Mouse (Mus musculus): ENCODE measurements at regions not wholly inside any gene's neighbourhood (a gene's known extent, or its start where the extent isn't known, plus 50 kb on each side); places are given as distances from the start of the nearest gene placed in this dataset.

GRCm38 (mm10) chr10:92225071-92225470 lies 497.1 kb downstream of the Nedd1 start:
- no peak for TF ChIP-seq POLR2A (IDR thresholded peaks at IDR 0.05; ENCODE audit: extremely low read depth, insufficient read depth, low read length)
- TF ChIP-seq CTCF (IDR thresholded peaks at IDR 0.05; ENCODE audit: extremely low read depth, insufficient read depth, low read length) = no peak
- H3K27ac ChIP-seq (ENCODE audit: insufficient read depth, low read length) = no peak overlapping the region
- H3K4me1 ChIP-seq (ENCODE audit: control insufficient read depth, insufficient read depth, low read length) = no peaks in the 10 kb centered on the region
- H3K4me3 ChIP-seq (ENCODE audit: insufficient read depth, low read length) = no peak overlapping the region

- Histone ChIP-seq H3K4me1 (ENCODE audit: control insufficient read depth, insufficient read depth, low read length) (no peaks in the 10 kb centered on the region), H3K4me3 (ENCODE audit: insufficient read depth, low read length) (no peak overlapping the region), H3K27ac (ENCODE audit: insufficient read depth, low read length) (no peak overlapping the region)
- TF ChIP-seq CTCF (IDR thresholded peaks at IDR 0.05; ENCODE audit: extremely low read depth, insufficient read depth, low read length) (no peak), POLR2A (IDR thresholded peaks at IDR 0.05; ENCODE audit: extremely low read depth, insufficient read depth, low read length) (no peak)
These were observed 502.9 kb downstream of the Nedd1 start for GRCm38 (mm10) chr10:92219310-92219709.

GRCm38 (mm10) chr10:92170856-92171255 lies 551.4 kb downstream of the Nedd1 start:
- H3K4me1 ChIP-seq (ENCODE audit: control insufficient read depth, insufficient read depth, low read length) = no peaks in the 10 kb centered on the region
- TF ChIP-seq POLR2A (IDR thresholded peaks at IDR 0.05; ENCODE audit: extremely low read depth, insufficient read depth, low read length) (no peak), CTCF (IDR thresholded peaks at IDR 0.05; ENCODE audit: extremely low read depth, insufficient read depth, low read length) (no peak)
- no peak overlapping the region for H3K4me3 ChIP-seq (ENCODE audit: insufficient read depth, low read length)
- no peak overlapping the region for H3K27ac ChIP-seq (ENCODE audit: insufficient read depth, low read length)

GRCm38 (mm10) chr10:92166057-92166456 lies 556.2 kb downstream of the Nedd1 start:
- Histone ChIP-seq H3K4me3 (ENCODE audit: insufficient read depth, low read length) (no peak overlapping the region), H3K4me1 (ENCODE audit: control insufficient read depth, insufficient read depth, low read length) (no peaks in the 10 kb centered on the region), H3K27ac (ENCODE audit: insufficient read depth, low read length) (no peak overlapping the region)
- TF ChIP-seq POLR2A (IDR thresholded peaks at IDR 0.05; ENCODE audit: extremely low read depth, insufficient read depth, low read length) = no peak

GRCm38 (mm10) chr10:92164991-92165390 lies 557.2 kb downstream of the Nedd1 start:
- H3K4me1 ChIP-seq (ENCODE audit: control insufficient read depth, insufficient read depth, low read length) = no peaks in the 10 kb centered on the region
- no peak for TF ChIP-seq POLR2A (IDR thresholded peaks at IDR 0.05; ENCODE audit: extremely low read depth, insufficient read depth, low read length)
- TF ChIP-seq CTCF (IDR thresholded peaks at IDR 0.05; ENCODE audit: extremely low read depth, insufficient read depth, low read length) = no peak
- H3K4me3 ChIP-seq (ENCODE audit: insufficient read depth, low read length) = peak overlapping the region; percentile 43
- H3K27ac ChIP-seq (ENCODE audit: insufficient read depth, low read length) = no peak overlapping the region

- no peak for TF ChIP-seq POLR2A (IDR thresholded peaks at IDR 0.05; ENCODE audit: extremely low read depth, insufficient read depth, low read length)
- no peak for TF ChIP-seq CTCF (IDR thresholded peaks at IDR 0.05; ENCODE audit: extremely low read depth, insufficient read depth, low read length)
- Histone ChIP-seq H3K4me3 (ENCODE audit: insufficient read depth, low read length) (peak overlapping the region; percentile 43), H3K27ac (ENCODE audit: insufficient read depth, low read length) (no peak overlapping the region), H3K4me1 (ENCODE audit: control insufficient read depth, insufficient read depth, low read length) (no peaks in the 10 kb centered on the region)
These were observed 557.6 kb downstream of the Nedd1 start for GRCm38 (mm10) chr10:92164648-92164960.

GRCm38 (mm10) chr10:92163851-92164647 lies 558.2 kb downstream of the Nedd1 start:
- TF ChIP-seq POLR2A (IDR thresholded peaks at IDR 0.05; ENCODE audit: extremely low read depth, insufficient read depth, low read length) (no peak), CTCF (IDR thresholded peaks at IDR 0.05; ENCODE audit: extremely low read depth, insufficient read depth, low read length) (no peak)
- peak overlapping the region; percentile 43 for H3K4me3 ChIP-seq (ENCODE audit: insufficient read depth, low read length)
- no peak overlapping the region for H3K27ac ChIP-seq (ENCODE audit: insufficient read depth, low read length)
- H3K4me1 ChIP-seq (ENCODE audit: control insufficient read depth, insufficient read depth, low read length) = no peaks in the 10 kb centered on the region

GRCm38 (mm10) chr10:92163071-92163504 lies 559.1 kb downstream of the Nedd1 start:
- TF ChIP-seq CTCF (IDR thresholded peaks at IDR 0.05; ENCODE audit: extremely low read depth, insufficient read depth, low read length) (no peak), POLR2A (IDR thresholded peaks at IDR 0.05; ENCODE audit: extremely low read depth, insufficient read depth, low read length) (no peak)
- no peak overlapping the region for H3K27ac ChIP-seq (ENCODE audit: insufficient read depth, low read length)
- H3K4me1 ChIP-seq (ENCODE audit: control insufficient read depth, insufficient read depth, low read length) = no peaks in the 10 kb centered on the region

GRCm38 (mm10) chr10:92162473-92163011 lies 559.7 kb downstream of the Nedd1 start:
- TF ChIP-seq POLR2A (IDR thresholded peaks at IDR 0.05; ENCODE audit: extremely low read depth, insufficient read depth, low read length) (no peak), CTCF (IDR thresholded peaks at IDR 0.05; ENCODE audit: extremely low read depth, insufficient read depth, low read length) (no peak)
- peak overlapping the region; percentile 3 for H3K27ac ChIP-seq (ENCODE audit: insufficient read depth, low read length)

More at GRCm38 (mm10) chr10:92163071-92163504, 559.1 kb downstream of the Nedd1 start:
- H3K4me3 ChIP-seq (ENCODE audit: insufficient read depth, low read length) = peak overlapping the region; percentile 42; the same call in 1 of the 2 replicates

GRCm38 (mm10) chr10:92161501-92161900 lies 560.7 kb downstream of the Nedd1 start:
- TF ChIP-seq POLR2A (IDR thresholded peaks at IDR 0.05; ENCODE audit: extremely low read depth, insufficient read depth, low read length) (no peak), CTCF (IDR thresholded peaks at IDR 0.05; ENCODE audit: extremely low read depth, insufficient read depth, low read length) (no peak)
- Histone ChIP-seq H3K27ac (ENCODE audit: insufficient read depth, low read length) (no peak overlapping the region), H3K4me1 (ENCODE audit: control insufficient read depth, insufficient read depth, low read length) (no peaks in the 10 kb centered on the region), H3K4me3 (ENCODE audit: insufficient read depth, low read length) (peak overlapping the region; percentile 42)

More at GRCm38 (mm10) chr10:92162473-92163011, 559.7 kb downstream of the Nedd1 start:
- no peaks in the 10 kb centered on the region for H3K4me1 ChIP-seq (ENCODE audit: control insufficient read depth, insufficient read depth, low read length)
- peak overlapping the region; percentile 42 for H3K4me3 ChIP-seq (ENCODE audit: insufficient read depth, low read length)

All from cortical plate, adult 2 months (tissue).